Mouse (Mus musculus) c-Kit-negative CD71-positive TER-119-positive erythroid progenitor cells, embryonic 14.5 days (primary cell): ENCODE measurements around the gene Ranbp3l.
"Not testable (repeated sequence)": the region's sequence is repeated elsewhere in the genome, so short reads cannot be mapped to it uniquely, and the experiment has no call there.

Source experiments
- DNase-seq: peaks from one replicate; pipeline ENCODE4 v3.0.0-alpha.2; 2013; ENCODE audit warnings: low read depth, low spot score

Gene Ranbp3l

DNA sequence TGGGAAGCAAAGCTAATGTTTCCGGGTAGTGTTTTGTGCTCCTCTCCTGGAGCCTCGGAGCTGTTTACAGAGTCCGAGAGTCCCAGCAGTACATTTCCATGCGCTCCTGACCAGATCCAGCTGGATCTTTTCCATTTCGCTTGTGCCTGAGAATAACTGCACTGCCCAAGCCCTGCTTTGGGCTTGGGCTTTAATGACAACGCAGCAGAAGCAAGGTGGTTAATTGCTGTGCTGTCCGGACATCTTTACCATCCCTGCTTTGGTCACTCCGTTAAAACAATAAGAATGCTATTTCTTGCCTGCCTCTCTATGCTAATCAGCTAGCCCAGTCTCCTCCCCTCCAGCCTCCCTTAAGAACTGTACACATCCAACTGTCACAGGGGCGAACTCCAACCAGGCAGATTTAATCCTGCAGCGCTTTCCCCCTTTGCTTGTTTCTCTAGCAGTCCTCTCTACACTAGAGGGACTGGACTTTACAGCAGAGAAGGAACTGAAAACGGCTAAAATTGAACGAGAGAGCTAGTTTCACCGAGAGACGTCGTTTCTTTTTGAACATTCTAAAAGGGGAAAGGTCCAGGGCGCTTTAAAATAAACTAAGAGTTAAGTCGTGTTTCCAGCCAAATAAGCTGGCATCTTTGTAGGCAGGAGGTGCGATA is at the start of gene Ranbp3l:
TSS of gene Ranbp3l (plus strand) at position 377 of the 656 bp plus-strand sequence.
- DNase-seq: no peak

DNA sequence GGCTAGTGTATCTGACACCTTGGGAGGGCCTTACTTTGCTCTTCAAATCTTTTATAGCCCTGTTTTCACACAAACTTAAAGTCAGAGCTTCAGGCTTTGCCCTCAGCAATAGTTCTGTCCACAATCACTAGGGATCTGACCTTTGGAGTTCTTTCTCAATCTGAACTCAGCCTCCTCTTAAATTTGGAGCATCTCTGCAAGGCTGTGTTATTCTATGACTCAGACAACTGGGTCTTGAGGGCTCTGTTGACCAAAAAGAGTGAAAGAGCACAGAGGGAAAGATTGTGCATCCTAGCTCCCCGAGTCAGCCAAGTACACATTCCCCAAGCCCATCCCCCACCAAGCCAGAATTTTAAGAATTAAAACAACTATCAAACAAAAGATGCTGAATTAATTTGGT is 37.7 kb upstream of the Ranbp3l start:
- DNase-seq: no peak

DNA sequence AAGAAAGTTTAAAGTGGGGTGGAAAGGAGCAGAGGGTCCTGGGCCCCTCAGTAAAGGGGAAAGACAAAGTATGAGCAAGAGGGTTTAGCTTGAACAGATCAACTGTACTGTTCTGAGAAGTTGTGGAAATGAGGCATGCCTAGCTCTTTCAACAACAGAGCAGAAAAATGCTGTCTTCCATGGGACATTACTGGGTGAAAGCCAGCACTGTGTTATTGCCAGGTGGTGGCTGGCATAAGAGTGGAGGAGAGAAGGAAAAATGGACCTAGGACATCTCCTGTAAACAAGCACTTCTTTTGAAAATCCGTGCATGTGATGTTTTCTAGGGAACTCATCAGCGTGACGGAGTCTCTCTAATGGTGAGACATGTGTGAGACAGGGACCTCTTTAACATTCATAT is 30.8 kb upstream of the Ranbp3l start:
- DNase-seq: no peak

DNA sequence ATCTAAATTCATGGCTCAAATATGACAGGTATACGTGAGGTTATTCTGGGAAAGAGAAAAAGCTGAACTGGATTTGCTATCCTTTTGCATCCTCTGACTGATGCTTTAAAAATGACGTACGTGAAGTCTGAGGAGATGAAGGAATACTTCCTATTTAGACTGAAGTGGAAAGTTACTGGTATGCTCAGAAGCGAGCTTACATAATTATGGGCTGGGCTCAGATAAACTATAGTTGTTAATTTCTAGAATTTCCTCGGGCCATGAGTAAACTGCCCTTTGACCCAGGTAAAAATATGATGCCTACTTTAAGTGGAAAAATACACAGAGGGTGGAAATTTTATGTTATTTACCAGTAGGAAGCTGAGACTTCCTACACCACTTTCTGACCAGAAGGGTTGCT is 26.9 kb upstream of the Ranbp3l start:
- DNase-seq: no peak

DNA sequence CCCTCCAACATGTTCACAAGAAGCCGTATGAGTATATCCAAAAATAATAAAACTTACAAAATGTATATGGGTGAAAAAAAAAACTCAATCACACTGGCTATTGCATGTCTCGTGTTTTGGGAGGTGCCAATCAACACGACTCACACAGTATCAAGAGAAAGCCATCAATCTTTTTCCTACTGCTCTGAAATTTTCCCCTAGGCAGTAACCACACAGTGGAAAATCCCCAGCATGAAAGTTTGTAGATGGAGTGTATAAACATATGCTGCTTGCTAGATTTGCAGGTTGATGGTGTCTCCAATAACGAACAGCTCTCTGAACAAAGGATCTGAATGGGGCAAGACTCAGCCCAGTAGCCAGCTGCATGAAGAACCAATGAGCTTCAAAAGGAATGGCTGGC is 16.9 kb upstream of the Ranbp3l start:
- no peak for DNase-seq

DNA sequence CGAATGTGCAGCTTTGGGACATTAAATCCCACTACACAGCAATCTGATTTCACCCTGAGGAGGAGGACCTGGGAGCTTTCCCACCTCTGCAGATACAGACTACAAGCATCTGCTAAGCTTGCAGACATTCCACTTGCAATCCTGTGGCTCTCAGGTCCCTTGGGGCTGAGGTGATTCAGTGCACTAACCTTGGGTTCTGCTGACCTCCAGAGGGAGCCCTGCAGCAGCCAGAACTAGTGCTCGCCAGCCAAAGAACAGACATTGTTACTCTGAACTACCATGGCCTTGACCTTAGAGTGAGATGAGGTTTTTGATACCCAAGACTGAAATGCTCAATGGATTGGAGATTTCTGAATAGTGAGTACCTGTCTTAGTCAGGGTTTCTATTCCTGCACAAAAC is 4.4 kb upstream of the Ranbp3l start:
- DNase-seq: no peak

DNA sequence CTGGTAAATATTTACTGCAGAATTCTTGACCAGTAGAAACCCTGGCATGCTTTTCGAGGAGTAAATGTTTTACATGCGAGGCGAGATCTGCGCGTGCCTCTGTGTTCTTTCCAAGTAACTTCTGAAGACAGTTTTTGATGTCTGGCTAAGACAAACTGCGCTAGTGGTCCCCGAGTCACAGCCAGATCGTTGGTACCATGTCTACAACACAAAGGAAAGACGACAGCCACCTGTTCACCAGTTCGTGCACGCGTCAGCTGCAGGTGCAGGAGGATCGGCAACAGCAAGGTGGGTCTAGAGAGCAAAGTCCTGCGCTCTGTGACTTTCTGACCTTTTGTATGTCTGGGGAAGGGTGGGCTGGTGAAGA is 463 bp downstream of the Ranbp3l start:
- no peak for DNase-seq

DNA sequence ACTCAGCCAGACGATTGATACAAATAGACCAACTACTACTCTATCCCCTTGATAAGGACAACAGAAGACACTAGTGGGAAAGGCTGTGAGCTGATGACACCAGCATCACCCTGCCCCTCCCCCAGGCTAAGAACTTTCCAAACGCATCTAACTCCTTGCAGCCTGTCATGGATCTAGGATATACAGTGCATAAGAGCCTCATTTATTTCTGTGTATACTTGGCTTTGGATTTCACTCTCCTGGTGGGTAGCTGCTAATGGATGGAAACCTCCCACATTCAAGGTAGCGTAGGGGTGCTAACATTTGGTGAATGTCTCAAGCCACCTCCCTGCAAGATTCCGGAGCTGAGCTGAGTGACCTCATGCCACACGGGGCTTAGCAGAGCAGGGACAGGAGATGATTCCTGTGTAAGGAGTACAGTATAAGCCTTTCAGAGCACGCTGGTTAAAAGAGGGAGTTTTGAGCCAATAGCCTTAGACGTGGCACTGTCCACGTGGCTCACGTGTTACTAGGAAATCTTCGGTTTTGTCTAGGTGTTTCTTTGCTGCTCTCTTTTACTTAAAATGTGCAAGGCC is 1.4 kb downstream of the Ranbp3l start:
- DNase-seq: no peak

DNA sequence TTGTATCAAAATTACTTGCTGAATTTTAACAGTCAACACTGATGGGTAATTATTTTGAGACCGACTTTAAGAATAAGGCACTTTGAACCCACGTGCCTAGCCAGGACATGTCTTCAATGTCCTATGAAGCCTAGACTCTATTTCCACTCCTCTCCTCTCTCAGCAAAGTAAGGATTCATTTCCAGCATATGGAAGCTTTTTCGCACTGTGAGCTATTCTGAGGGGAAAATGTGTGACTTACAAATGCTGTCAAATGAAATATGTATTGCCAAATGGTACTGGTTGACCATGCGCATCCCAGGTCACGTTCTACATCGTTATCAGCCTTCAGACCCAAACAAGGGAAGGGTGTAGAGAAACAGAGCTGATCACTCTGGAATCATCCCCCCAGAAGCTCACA is 23.5 kb downstream of the Ranbp3l start:
- no peak for DNase-seq

DNA sequence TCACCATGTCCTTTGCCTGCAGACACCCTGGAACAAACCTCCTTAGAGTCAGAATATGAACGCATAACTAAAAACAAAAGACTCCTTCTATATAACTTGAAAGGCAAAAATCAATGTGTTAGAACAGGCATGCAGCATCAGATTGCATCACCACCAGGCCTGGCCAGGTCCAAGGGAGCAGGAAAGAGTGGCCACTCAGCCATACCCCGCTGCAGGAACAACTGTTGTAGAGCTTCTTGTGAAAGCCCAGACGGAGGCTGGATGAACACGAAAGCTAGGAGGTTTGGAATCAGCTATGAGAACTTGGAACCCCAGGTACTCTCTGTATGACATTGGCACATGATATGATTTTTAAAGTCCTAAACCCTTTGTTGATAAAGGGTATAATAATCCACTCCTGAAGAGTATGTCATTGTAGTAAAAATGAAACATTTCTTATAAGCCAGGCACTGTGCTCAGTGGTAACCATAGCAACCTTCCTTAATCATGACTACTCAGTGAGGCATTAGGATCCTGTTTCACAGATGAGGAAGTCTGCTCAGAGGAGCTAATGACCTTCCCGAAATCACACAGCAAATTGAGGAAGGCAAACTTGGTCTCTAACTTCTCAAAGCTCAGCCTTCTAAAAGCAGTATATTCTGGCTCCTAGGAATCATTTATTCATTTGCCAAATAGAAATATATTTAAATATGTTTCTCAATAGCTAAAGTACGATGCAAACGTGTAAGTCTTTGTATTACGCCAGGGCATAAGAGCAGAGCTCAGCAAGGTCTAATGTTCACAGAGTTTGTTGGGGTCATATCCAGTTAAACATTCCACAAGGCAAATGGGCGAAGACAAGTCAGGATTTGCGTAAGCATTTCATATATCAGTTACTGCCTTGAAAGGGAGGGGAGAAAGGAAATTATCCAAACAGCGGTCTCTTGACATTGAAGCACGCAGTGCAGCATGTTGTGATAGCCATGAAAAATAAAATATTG is 24.4 kb downstream of the Ranbp3l start:
- DNase-seq: no peak

DNA sequence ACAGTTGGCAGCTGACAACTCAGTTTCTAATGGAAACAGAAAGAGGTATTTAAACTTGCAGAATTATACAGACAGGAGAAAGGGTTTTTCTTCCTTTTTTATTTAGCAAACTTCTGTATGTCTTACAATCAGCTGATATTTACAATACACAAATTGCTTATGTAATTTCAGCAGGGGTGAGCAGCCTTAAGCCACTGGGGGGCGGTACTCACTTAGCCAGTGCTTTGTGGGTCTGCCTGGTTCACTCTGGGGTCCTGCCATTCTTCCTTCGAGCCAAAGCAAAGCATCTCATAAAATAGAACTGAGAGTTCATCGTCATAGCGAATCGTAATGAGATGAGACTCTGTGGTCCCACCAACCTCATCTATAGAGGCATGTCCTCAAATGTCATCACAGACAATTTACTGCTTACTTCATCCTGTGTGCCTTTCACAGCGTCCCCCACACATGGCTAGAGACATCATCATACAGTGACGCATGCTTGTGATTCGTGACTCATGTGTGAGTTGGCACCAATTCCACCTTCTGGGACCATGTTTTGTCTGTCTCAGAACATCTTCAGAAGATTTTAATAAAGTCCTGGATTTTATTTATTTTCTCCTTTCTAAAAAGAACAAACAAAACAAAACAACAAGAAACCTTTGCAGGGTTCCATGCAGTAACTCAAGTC is 27.0 kb downstream of the Ranbp3l start:
- no peak for DNase-seq

DNA sequence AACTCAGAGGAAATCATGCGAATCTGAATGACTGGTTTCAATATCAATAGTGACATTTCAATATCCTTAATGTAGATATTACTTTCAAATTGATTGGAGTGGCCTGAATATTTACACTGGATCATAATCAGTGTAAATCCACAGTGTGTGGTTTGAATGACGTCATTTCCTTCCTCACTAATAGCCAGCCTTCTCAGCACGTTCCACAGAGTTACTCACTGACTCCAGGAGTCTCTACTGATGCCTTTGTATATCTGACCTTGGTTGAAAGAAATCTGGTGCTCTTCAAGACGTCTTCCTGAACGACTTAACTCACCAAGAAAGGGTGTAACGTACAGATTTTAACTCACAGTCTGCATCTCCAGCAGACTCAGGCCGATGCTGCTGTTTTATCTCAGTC is 27.7 kb downstream of the Ranbp3l start:
- no peak for DNase-seq

DNA sequence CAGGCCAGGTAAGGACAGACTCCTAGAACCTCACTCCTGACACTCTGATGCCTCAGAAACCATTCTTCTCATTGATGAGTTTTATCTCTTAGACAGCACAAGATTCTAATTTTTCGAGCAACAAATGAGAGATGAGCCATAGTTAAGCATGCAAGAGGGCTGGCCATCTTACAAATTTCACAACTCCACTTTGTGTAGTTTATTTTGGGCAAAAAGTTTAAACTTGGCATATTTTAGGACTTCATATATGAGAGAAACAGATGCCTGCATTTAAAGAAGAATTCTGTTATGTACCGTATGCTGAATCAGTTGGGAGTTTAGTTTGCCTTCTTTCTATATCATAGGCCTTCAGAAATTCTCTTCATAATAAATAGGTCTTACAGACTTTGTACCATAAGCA is 35.0 kb downstream of the Ranbp3l start:
- DNase-seq: no peak

DNA sequence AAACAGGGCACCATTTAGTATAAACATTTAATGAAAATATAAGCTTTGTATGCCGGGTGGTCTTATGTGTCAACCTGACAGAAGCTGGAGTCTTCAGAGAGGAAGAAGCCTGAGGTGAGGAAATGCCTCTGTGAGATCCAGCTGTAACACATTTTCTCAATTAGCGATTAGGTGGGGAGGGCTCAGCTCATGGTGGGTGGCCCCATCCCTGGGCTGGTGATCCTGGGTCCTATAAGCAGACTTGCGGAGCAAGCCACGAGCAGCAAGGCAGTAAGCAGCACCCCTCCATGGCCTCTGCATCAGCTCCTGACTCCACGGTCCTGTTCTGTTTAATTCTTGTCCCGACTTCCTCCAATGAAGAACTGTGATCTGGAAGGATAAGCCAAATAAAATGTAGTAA is 41.4 kb downstream of the Ranbp3l start:
- no peak for DNase-seq

DNA sequence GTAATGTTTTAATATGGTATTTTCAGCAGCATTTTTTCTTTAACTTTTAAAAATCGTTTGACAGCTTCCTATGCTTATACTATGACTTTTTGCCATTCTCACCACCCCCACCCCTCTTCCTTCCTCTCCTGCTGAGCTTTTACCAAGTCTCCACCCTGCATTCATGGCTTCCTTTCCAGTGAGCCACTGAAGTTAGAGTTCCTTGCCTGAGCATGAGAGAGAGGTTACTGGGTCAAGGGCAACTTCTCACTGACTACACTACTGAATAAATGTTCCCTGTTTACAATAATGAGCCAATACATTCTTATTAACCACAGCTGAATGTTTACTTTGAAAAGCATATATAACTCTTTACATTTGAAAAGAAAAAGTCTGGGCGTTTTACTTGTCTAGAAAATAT is 46.8 kb downstream of the Ranbp3l start:
- no peak for DNase-seq

DNA sequence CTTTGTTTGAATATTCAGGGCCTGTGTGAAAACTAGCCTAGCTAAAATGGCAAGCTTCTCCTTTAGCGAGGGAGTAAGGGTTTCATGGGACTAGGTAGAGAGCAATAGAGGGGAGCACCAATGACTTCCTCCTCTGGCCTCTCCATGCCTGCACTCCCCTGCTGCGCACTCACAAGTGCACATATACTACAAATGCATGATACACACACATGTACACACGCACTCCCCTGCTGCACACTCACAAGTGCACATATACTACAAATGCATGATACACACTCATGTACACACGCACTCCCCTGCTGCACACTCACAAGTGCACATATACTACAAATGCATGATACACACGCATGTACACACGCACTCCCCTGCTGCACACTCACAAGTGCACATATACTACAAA is 47.7 kb downstream of the Ranbp3l start:
- not testable (repeated sequence) for DNase-seq

DNA sequence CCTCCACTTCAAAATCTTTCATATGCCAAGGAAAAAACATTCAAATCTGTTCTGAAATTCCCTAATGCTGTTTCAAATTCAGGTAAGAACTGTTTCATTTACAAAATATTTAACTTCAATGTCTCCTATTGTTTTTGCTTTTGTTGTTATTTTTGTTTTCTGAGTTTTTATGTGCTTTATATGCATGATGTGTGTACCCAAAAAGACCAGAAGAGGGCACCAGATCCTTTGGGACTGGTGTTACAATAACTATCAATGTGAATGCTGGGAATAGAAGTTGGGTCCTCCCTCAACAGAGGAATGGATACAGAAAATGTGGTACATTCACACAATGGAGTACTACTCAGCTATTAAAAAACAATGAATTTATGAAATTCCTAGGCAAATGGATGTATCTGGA is 88.0 kb downstream of the Ranbp3l start:
- no peak for DNase-seq

DNA sequence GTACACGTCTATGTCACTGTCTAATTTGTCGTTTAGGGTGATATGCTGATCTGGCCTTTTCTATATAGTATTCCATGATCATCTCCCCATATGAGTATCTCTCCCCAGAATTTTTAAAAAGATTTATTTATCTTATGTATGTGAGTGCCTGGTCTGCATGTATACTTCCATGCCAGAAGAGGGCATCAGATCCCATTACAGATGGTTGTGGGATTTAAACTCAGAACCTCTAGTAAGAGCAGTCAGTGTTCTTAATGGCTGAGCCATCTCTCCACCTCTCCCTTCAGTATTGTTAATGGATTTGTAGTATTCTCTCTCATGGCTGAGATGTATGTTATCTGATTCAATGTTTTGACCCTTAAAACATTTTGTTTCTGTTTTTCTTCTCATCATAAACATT is 92.1 kb downstream of the Ranbp3l start:
- no peak for DNase-seq

DNA sequence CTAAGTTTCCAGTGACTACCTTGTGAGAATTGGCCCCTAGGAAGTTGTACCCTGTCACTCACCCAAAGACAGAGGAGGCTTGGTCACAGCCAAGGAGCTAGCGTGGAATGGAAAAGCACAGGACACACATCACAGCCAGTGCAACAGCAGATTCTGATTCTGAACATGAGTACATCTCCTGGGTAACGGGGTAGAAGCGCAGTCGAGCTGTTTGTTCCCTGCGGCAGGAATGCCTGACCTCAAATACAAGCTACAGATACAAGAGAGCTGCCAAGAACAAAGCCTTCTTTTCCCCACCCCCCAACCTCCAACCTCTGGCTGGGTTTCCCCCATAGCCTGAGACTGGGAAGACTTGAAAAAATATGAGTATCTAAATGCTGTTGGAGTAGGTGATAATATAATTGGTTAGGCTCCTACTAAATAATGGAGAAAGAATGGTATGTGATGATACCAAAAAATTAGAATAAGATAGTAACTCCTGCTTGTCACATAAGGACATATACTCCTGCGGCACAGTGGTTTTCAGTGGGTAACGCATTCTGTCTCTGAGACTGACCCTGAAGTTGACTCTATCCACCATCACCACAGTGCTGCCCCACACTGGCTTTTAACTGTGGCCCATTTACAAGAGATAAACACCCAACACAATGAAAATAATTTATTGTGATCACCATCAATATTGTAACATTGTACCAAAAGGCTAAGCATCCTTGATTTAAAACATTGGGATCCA is 93.6 kb downstream of the Ranbp3l start:
- no peak for DNase-seq

DNA sequence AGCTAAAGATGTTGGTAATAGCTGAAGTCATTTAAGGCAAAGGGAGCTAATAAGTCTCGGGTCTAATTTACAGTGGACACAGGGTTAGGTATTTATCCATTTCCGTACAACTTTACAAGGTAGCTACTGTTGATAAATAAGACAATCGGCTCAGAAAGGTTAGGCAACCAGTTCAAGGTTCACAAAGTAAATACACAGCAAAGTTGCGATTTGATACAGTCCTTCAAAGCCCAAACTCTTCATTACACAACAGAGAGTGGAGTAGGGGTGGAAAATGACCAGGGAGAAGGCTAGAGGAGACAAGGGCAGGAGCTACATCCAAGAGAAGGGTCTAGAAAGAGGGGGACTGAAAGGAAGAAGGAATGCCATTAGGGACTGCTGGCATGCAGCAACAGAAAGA is 101.1 kb downstream of the Ranbp3l start:
- DNase-seq: no peak

DNA sequence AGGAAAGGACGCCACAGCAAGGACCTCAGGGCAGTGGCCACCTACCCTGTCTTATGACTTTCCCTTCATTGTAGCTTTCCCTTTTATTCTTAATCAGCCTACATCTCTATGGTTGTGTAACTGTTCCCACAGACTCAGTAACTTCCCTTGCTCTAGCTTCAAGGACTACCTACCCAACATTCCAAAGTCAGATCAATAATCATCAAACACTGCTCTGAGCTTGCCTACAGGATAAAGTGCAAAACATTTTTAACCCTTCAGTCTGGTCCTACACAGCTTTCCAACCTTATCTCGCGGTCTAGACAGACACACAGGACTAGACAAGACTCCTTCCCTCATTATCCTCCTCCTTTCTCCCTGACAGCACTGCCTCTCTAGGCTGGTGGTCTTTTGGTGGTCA is 102.6 kb downstream of the Ranbp3l start:
- no peak for DNase-seq
